In genomic region chr11:96195769-96196280, GRCm38 (mm10) we compare ENCODE assay signal across 36 mouse cellular contexts. TPM values are rescaled to one million over a fixed set of nuclear protein-coding genes. Genes with fewer than 3 reads are reported as not detected.
DNase-seq lines count a peak whose midpoint lies in the region; ATAC-seq and TF ChIP-seq lines count a peak whose summit lies in the region.
"Had no signal": no experiment of that assay in that cellular context is flagged by ENCODE, and none has a peak within 500 bp of the region (broad histone marks: within the 10 kb centered on the region; RNA-seq: fewer than 3 reads in every experiment).

No protein-coding gene starts in this region.

- H3K9me3 ChIP-seq in neural tube, embryonic 15.5 days (replicated peaks) = no peaks in the 10 kb centered on the region
- no peaks in the 10 kb centered on the region for H3K9me3 ChIP-seq in G1E (replicated peaks)
- no peaks in the 10 kb centered on the region for H3K9me3 ChIP-seq in embryonic facial prominence, embryonic 11.5 days (replicated peaks; ENCODE audit: control insufficient read depth, low read length)
- H3K9me3 ChIP-seq: embryonic facial prominence, embryonic 15.5 days; forebrain, embryonic 13.5 days; heart, embryonic 10.5 days; heart, embryonic 15.5 days; hindbrain, embryonic 13.5 days; limb, embryonic 13.5 days had no signal

- peaks cover 96% of the 10 kb centered on the region for H3K27me3 ChIP-seq in neural tube, embryonic 15.5 days (replicated peaks)
- H3K27me3 ChIP-seq in G1E (ENCODE audit: insufficient read depth, low read length) = peaks cover 3% of the 10 kb centered on the region; the same call in 1 of the 2 replicates
- peaks cover 96% of the 10 kb centered on the region for H3K27me3 ChIP-seq in embryonic facial prominence, embryonic 11.5 days (ENCODE audit: control insufficient read depth, insufficient read depth, low read length)

- no peak for TF ChIP-seq CTCF in G1E (IDR thresholded peaks at IDR 0.05; ENCODE audit: low read depth, low read length)

- DNase-seq in neural tube, embryonic 10.5 days (ENCODE audit: extremely low spot score, low spot score) = peak; percentile 54
- DNase-seq in G1E (ENCODE audit: low spot score) = peak; percentile 47
- DNase-seq in embryonic facial prominence, embryonic 11.5 days (ENCODE audit: low spot score) = peak; percentile 0
- DNase-seq in yolk sac, embryonic 10.5 days (ENCODE audit: low spot score) = no peak
- no peak for DNase-seq in right cerebral cortex, adult 2 months (ENCODE audit: low spot score in 2 of 2)
- DNase-seq: adrenal gland, adult 8-10 months; B cell, adult 2 months; cerebellum, adult 8-10 months; cerebellum, postnatal 36 days; gastrocnemius, postnatal 10 days; heart, postnatal 36 days; kidney, adult 18-20 months; kidney, postnatal 36 days; lung, postnatal 36 days; midbrain, embryonic 14.5 days; right cerebral cortex, postnatal 14 days; thymus, postnatal 4 days had no signal

- H3K4me1 ChIP-seq in neural tube, embryonic 15.5 days = peaks cover 9% of the 10 kb centered on the region
- peaks cover 71% of the 10 kb centered on the region for H3K4me1 ChIP-seq in G1E (ENCODE audit: insufficient read depth, low read depth, low read length)
- no peaks in the 10 kb centered on the region for H3K4me1 ChIP-seq in embryonic facial prominence, embryonic 11.5 days (ENCODE audit: control insufficient read depth, insufficient read depth, low read length)

- no peak overlapping the region for H3K4me2 ChIP-seq in neural tube, embryonic 15.5 days
- H3K4me2 ChIP-seq in embryonic facial prominence, embryonic 11.5 days (ENCODE audit: low read depth, low read length) = no peak overlapping the region
- H3K4me2 ChIP-seq: embryonic facial prominence, embryonic 15.5 days; forebrain, embryonic 13.5 days; heart, embryonic 15.5 days; hindbrain, embryonic 13.5 days; limb, embryonic 13.5 days; liver, embryonic 11.5 days had no signal

- WGBS in neural tube, embryonic 15.5 days = under 1% methylated on average over 20 of the region's 20 CpGs
- 2% methylated on average over 20 of the region's 20 CpGs for WGBS in embryonic facial prominence, embryonic 11.5 days

- H3K27ac ChIP-seq in neural tube, embryonic 15.5 days (replicated peaks) = no peak overlapping the region
- H3K27ac ChIP-seq in embryonic facial prominence, embryonic 11.5 days (replicated peaks; ENCODE audit: low read depth, low read length) = no peak overlapping the region
- H3K27ac ChIP-seq: embryonic facial prominence, embryonic 15.5 days; forebrain, embryonic 13.5 days; heart, embryonic 10.5 days; heart, embryonic 15.5 days; hindbrain, embryonic 13.5 days; layer of hippocampus, adult 2 months; left cerebral cortex, adult 2 months; limb, embryonic 13.5 days had no signal

- no peak overlapping the region for H3K4me3 ChIP-seq in neural tube, embryonic 15.5 days (replicated peaks)
- H3K4me3 ChIP-seq in G1E (ENCODE audit: low read depth, low read length) = peak overlapping the region; percentile 76
- H3K4me3 ChIP-seq in embryonic facial prominence, embryonic 11.5 days (ENCODE audit: low read depth, low read length) = no peak overlapping the region
- H3K4me3 ChIP-seq: embryonic facial prominence, embryonic 15.5 days; forebrain, embryonic 13.5 days; heart, embryonic 10.5 days; heart, embryonic 15.5 days; hindbrain, embryonic 13.5 days; layer of hippocampus, adult 2 months; left cerebral cortex, adult 2 months; limb, embryonic 13.5 days had no signal

- ATAC-seq in neural tube, embryonic 15.5 days (ENCODE audit: low FRiP score) = no peak
- ATAC-seq in G1E (ENCODE audit: extremely low read depth, insufficient number of reproducible peaks, low FRiP score, poor library complexity, severe bottlenecking) = no peak
- ATAC-seq in embryonic facial prominence, embryonic 11.5 days (replicated peaks; ENCODE audit: insufficient number of reproducible peaks, low FRiP score, low TSS enrichment, low read depth) = no peak
- ATAC-seq: activated CD4-positive, CD25-positive, alpha-beta regulatory T cell, adult 4 months; forebrain, embryonic 13.5 days had no signal

- H3K9ac ChIP-seq in neural tube, embryonic 15.5 days (replicated peaks) = no peak overlapping the region
- H3K9ac ChIP-seq in embryonic facial prominence, embryonic 11.5 days (replicated peaks; ENCODE audit: low read length) = no peak overlapping the region
- H3K9ac ChIP-seq: embryonic facial prominence, embryonic 15.5 days; forebrain, embryonic 13.5 days; heart, embryonic 15.5 days; hindbrain, embryonic 13.5 days; limb, embryonic 13.5 days had no signal

- no peaks in the 10 kb centered on the region for H3K36me3 ChIP-seq in neural tube, embryonic 15.5 days
- peaks cover 28% of the 10 kb centered on the region for H3K36me3 ChIP-seq in G1E (replicated peaks)
- no peaks in the 10 kb centered on the region for H3K36me3 ChIP-seq in embryonic facial prominence, embryonic 11.5 days (replicated peaks; ENCODE audit: control insufficient read depth, insufficient read depth, low read depth, low read length)
- H3K36me3 ChIP-seq: embryonic facial prominence, embryonic 15.5 days; heart, embryonic 10.5 days; heart, embryonic 15.5 days; hindbrain, embryonic 13.5 days; limb, embryonic 13.5 days had no signal

RNA-seq across cellular contexts. Expression of gene Hoxb13, which starts 1.7 kb away (rescaled TPM):
- 0.15 and 1.9 TPM in 2 replicates for polyA plus RNA-seq in neural tube, embryonic 15.5 days (2015; fragmentation: Nextera tagmentation; extraction: Ambion mirVana)
- 17.4 and 25.0 TPM in 2 replicates for total RNA-seq in G1E (2014; fragmentation: Nextera tagmentation)
- 38.8 and 46.4 TPM in 2 replicates for total RNA-seq in G1E (2017)
- polyA plus RNA-seq in G1E (2012) = 93.3 and 93.9 TPM in 2 replicates
- polyA plus RNA-seq in embryonic facial prominence, embryonic 11.5 days (2014; fragmentation: Nextera tagmentation; extraction: Ambion mirVana) = not detected in 2 replicates
- total RNA-seq: adrenal gland, adult 8-10 months; adrenal gland, postnatal 4 days; gastrocnemius, postnatal 10 days; granulocyte monocyte progenitor cell, adult 5-6 weeks; heart, postnatal 36 days; layer of hippocampus, adult 2 months; layer of hippocampus, postnatal 14 days; left cerebral cortex, adult 2 months; left cerebral cortex, postnatal 25 days; megakaryocyte, adult 5-6 weeks had no signal
- polyA plus RNA-seq: activated CD4-positive, CD25-positive, alpha-beta regulatory T cell, adult 4 months; embryonic facial prominence, embryonic 15.5 days; forebrain, embryonic 13.5 days; heart, embryonic 10.5 days; heart, embryonic 15.5 days; hindbrain, embryonic 13.5 days; kidney, embryonic 16.5 days; limb, embryonic 13.5 days; liver, embryonic 11.5 days; liver, embryonic 16.5 days; midbrain, embryonic 14.5 days; stomach, embryonic 14.5 days had no signal

Comparison
In these comparisons a context has a peak if more than half of its experiments do, and no peak if none do; other contexts are left out.
1. DNase-seq: peak in neural tube, embryonic 10.5 days (single experiment), G1E (single experiment) and embryonic facial prominence, embryonic 11.5 days (single experiment); none in yolk sac, embryonic 10.5 days (single experiment) and right cerebral cortex, adult 2 months (0 of 2).
2. RNA of gene Hoxb13, which starts 1.7 kb away (polyA plus RNA-seq): 93.3 to 93.9 TPM in G1E; 0.15 to 1.9 TPM in neural tube, embryonic 15.5 days and not detected in embryonic facial prominence, embryonic 11.5 days; every median in the first group is over 10 times any median in the second.